Mouse (Mus musculus): ENCODE measurements at regions not wholly inside any gene's neighbourhood (a gene's known extent, or its start where the extent isn't known, plus 50 kb on each side); places are given as distances from the start of the nearest gene placed in this dataset.
"Not testable (repeated sequence)": the region's sequence is repeated elsewhere in the genome, so short reads cannot be mapped to it uniquely, and the experiment has no call there.

DNA sequence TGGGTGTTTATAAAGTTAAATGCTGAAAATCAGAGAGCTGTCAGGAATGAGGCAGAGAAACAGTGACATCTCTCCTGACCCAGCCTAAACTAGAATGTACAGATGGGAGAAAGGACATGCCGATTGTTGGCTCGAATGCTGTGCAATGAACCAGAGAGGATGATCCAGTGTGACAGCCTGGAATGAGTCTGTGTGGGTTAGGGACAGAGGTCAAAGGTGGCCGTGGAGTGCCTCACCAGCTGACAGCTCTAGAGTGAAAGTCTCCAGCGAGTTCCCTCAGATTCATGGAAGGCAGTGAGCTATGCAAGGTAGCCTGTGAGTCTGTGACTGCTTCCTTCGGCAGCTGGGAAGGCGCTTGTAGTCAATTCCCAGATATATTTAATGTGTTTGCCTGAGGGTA lies 663.9 kb downstream of the Cdh8 start:
- WGBS: 53% methylated on average over 6 of the region's 6 CpGs
- Histone ChIP-seq H3K4me2 (replicated peaks; ENCODE audit: low read depth) (no peak overlapping the region), H3K27ac (ENCODE audit: low read depth, low read length) (no peak overlapping the region), H3K4me1 (replicated peaks; ENCODE audit: control insufficient read depth, insufficient read depth, low read length) (no peaks in the 10 kb centered on the region), H3K4me3 (ENCODE audit: low read depth, low read length) (no peak overlapping the region), H3K36me3 (ENCODE audit: control insufficient read depth, insufficient read depth) (no peaks in the 10 kb centered on the region), H3K27me3 (replicated peaks; ENCODE audit: control insufficient read depth, insufficient read depth, low read length) (no peaks in the 10 kb centered on the region), H3K9ac (ENCODE audit: low read depth, low read length) (no peak overlapping the region), H3K9me3 (ENCODE audit: control insufficient read depth) (no peaks in the 10 kb centered on the region)
- TF ChIP-seq CTCF (IDR thresholded peaks at IDR 0.05; ENCODE audit: low read depth): no peak
- no peak for ATAC-seq

DNA sequence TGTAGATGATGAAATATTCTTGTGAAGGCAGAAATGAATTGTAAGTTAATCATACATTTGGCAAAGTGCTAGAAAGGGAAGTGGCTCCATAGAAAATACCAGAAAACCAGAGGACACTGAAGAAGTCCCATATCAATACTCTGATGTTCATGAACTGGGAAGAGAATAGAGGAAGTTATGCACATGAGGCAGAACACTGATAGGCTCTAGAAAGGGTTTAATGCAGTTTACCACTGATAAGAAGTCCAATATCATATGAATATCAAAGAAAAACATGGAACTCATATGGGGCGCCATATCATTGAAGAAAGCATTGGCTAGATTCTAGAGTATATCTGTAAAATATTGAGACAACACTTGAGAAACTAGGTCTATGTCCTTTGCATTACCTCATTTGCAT lies 708.5 kb downstream of the Cdh8 start:
- no peak for ATAC-seq
- H3K27ac ChIP-seq (ENCODE audit: low read depth, low read length): no peak overlapping the region

DNA sequence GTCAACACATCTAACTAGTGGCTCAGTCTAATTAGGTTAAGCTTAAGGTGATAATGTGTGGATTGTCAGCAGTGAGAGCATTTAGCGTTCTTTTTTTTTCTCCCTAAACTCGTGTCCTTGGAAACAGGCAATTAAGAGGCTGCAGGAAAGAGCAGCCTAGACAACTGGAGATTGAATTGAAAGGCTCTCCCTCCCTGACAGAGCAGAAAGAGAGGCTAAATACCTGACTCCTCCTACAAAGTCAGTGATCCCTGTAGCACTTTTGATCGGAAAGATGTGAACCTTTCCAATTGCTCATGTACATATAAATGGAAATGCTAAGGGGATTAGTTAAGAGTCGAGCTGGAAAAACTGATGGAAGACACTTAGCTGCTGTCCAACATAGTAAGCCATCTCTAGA lies 710.1 kb downstream of the Cdh8 start:
- no peaks in the 10 kb centered on the region for H3K36me3 ChIP-seq (ENCODE audit: control insufficient read depth, insufficient read depth)
- WGBS: 64% methylated on average over 4 of the region's 4 CpGs
- H3K27ac ChIP-seq (ENCODE audit: low read depth, low read length): no peak overlapping the region
- H3K9me3 ChIP-seq (ENCODE audit: control insufficient read depth): no peaks in the 10 kb centered on the region
- no peak for ATAC-seq
- no peaks in the 10 kb centered on the region for H3K27me3 ChIP-seq (replicated peaks; ENCODE audit: control insufficient read depth, insufficient read depth, low read length)
- H3K4me3 ChIP-seq (ENCODE audit: low read depth, low read length): no peak overlapping the region
- no peaks in the 10 kb centered on the region for H3K4me1 ChIP-seq (replicated peaks; ENCODE audit: control insufficient read depth, insufficient read depth, low read length)
- no peak overlapping the region for H3K4me2 ChIP-seq (replicated peaks; ENCODE audit: low read depth)
- TF ChIP-seq CTCF (IDR thresholded peaks at IDR 0.05; ENCODE audit: low read depth): no peak
- H3K9ac ChIP-seq (ENCODE audit: low read depth, low read length): no peak overlapping the region

More for the DNA sequence above, 708.5 kb downstream of the Cdh8 start:
- Histone ChIP-seq H3K36me3 (ENCODE audit: control insufficient read depth, insufficient read depth) (no peaks in the 10 kb centered on the region), H3K4me2 (replicated peaks; ENCODE audit: low read depth) (no peak overlapping the region), H3K9ac (ENCODE audit: low read depth, low read length) (no peak overlapping the region), H3K27me3 (replicated peaks; ENCODE audit: control insufficient read depth, insufficient read depth, low read length) (no peaks in the 10 kb centered on the region), H3K9me3 (ENCODE audit: control insufficient read depth) (no peaks in the 10 kb centered on the region), H3K4me1 (replicated peaks; ENCODE audit: control insufficient read depth, insufficient read depth, low read length) (no peaks in the 10 kb centered on the region), H3K4me3 (ENCODE audit: low read depth, low read length) (no peak overlapping the region)
- no peak for TF ChIP-seq CTCF (IDR thresholded peaks at IDR 0.05; ENCODE audit: low read depth)
- WGBS: 100% methylated on average over 1 of the region's 1 CpGs

DNA sequence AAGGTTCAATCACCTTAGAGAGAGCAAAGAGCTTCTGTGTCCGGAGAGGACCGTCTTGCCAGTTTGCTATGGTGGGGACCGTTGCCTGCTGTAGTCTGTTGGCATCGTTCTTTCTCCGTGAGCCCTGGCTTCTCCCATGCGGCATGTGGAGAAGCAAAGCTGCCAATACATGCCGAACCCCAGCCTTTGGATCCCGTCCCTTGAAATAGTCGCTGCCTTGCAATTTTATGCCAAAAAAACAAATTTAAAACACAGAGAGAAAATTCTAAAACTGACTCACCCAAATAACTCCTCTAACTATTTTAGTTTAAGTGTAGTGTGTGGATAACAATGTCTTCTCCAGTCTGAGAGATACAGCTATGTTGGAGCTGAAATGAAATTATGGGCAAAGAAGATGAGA lies 731.1 kb downstream of the Cdh8 start:
- Histone ChIP-seq H3K4me1 (replicated peaks; ENCODE audit: control insufficient read depth, insufficient read depth, low read length) (no peaks in the 10 kb centered on the region), H3K36me3 (ENCODE audit: control insufficient read depth, insufficient read depth) (no peaks in the 10 kb centered on the region), H3K4me3 (ENCODE audit: low read depth, low read length) (no peak overlapping the region), H3K27me3 (replicated peaks; ENCODE audit: control insufficient read depth, insufficient read depth, low read length) (no peaks in the 10 kb centered on the region), H3K4me2 (replicated peaks; ENCODE audit: low read depth) (no peak overlapping the region), H3K9me3 (ENCODE audit: control insufficient read depth) (no peaks in the 10 kb centered on the region), H3K27ac (ENCODE audit: low read depth, low read length) (no peak overlapping the region), H3K9ac (ENCODE audit: low read depth, low read length) (no peak overlapping the region)
- 95% methylated on average over 9 of the region's 9 CpGs for WGBS
- no peak for TF ChIP-seq CTCF (IDR thresholded peaks at IDR 0.05; ENCODE audit: low read depth)
- ATAC-seq: no peak

DNA sequence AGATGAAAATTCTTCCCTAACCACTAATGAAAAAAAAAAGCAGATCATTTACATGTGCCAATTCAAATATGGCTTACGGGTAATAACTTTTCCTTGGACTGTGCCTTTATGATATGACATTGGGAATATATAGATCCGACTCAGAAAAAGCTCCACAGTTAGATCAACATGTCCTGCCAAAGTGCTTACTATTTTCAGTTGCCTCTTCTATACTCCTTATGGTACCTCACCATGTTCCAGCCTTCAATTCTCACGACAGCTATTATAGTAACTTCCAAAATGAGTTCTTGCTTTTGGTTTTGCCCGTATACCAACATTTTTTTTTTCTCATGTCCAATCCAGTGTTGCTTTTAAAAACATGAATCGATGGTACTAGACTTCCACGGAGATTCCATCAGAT lies 731.7 kb downstream of the Cdh8 start:
- no peak overlapping the region for H3K4me3 ChIP-seq (ENCODE audit: low read depth, low read length)
- 89% methylated on average over 6 of the region's 6 CpGs for WGBS
- H3K27me3 ChIP-seq (replicated peaks; ENCODE audit: control insufficient read depth, insufficient read depth, low read length): no peaks in the 10 kb centered on the region
- H3K36me3 ChIP-seq (ENCODE audit: control insufficient read depth, insufficient read depth): no peaks in the 10 kb centered on the region
- no peaks in the 10 kb centered on the region for H3K4me1 ChIP-seq (replicated peaks; ENCODE audit: control insufficient read depth, insufficient read depth, low read length)
- H3K27ac ChIP-seq (ENCODE audit: low read depth, low read length): no peak overlapping the region
- H3K4me2 ChIP-seq (replicated peaks; ENCODE audit: low read depth): no peak overlapping the region
- H3K9me3 ChIP-seq (ENCODE audit: control insufficient read depth): no peaks in the 10 kb centered on the region
- no peak overlapping the region for H3K9ac ChIP-seq (ENCODE audit: low read depth, low read length)
- TF ChIP-seq CTCF (IDR thresholded peaks at IDR 0.05; ENCODE audit: low read depth): no peak
- no peak for ATAC-seq

DNA sequence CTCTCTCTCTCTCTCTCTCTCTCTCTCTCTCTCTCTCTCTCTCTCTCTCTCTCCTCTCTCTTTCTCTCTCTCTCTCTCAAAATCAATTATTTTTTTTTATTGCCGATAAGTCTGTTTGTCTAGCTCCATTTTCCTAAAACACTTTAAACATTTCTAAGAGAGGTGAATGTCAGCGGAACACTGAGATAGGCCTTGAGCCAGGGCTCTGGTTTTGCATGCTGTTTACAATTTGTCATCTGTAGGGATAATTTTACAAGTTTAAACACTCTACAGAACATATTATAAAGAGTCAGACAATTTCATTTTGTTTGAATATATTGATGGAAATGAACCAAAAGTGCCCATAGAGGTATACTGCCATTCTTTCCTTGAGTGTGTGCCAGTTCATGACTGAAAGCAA lies 736.2 kb downstream of the Cdh8 start:
- H3K4me2 ChIP-seq (replicated peaks; ENCODE audit: low read depth): no peak overlapping the region
- H3K9ac ChIP-seq (ENCODE audit: low read depth, low read length): no peak overlapping the region
- no peak overlapping the region for H3K4me3 ChIP-seq (ENCODE audit: low read depth, low read length)
- WGBS: 54% methylated on average over 2 of the region's 2 CpGs
- ATAC-seq: no peak
- no peak for TF ChIP-seq CTCF (IDR thresholded peaks at IDR 0.05; ENCODE audit: low read depth)
- no peaks in the 10 kb centered on the region for H3K36me3 ChIP-seq (ENCODE audit: control insufficient read depth, insufficient read depth)
- no peak overlapping the region for H3K27ac ChIP-seq (ENCODE audit: low read depth, low read length)
- H3K9me3 ChIP-seq (ENCODE audit: control insufficient read depth): no peaks in the 10 kb centered on the region
- no peaks in the 10 kb centered on the region for H3K4me1 ChIP-seq (replicated peaks; ENCODE audit: control insufficient read depth, insufficient read depth, low read length)
- H3K27me3 ChIP-seq (replicated peaks; ENCODE audit: control insufficient read depth, insufficient read depth, low read length): no peaks in the 10 kb centered on the region

DNA sequence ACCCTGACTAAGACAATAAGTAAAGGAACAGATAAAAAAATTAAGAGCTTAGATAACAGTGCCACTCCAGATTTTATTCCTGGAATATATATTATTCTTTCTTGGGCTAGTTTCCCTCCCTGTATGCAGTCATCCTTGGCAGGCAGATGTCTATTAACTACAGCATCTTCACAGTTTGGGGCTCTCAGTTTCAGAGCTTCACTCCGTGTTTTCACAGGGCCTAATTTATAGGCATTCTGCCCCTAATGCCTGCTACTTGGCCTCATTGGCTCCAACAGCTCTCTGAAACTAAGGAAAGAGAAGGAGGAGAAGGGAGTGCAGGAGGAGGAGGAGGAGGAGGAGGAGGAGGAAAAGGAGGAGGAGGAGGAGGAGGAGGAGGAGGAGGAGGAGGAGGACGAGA lies 757.0 kb downstream of the Cdh8 start:
- Histone ChIP-seq H3K36me3 (ENCODE audit: control insufficient read depth, insufficient read depth) (no peaks in the 10 kb centered on the region), H3K27me3 (replicated peaks; ENCODE audit: control insufficient read depth, insufficient read depth, low read length) (no peaks in the 10 kb centered on the region), H3K9me3 (ENCODE audit: control insufficient read depth) (no peaks in the 10 kb centered on the region), H3K4me1 (replicated peaks; ENCODE audit: control insufficient read depth, insufficient read depth, low read length) (no peaks in the 10 kb centered on the region), H3K4me3 (ENCODE audit: low read depth, low read length) (no peak overlapping the region), H3K27ac (ENCODE audit: low read depth, low read length) (no peak overlapping the region), H3K9ac (ENCODE audit: low read depth, low read length) (no peak overlapping the region), H3K4me2 (replicated peaks; ENCODE audit: low read depth) (no peak overlapping the region)
- TF ChIP-seq CTCF (IDR thresholded peaks at IDR 0.05; ENCODE audit: low read depth): no peak
- no peak for ATAC-seq
- 61% methylated on average over 2 of the region's 2 CpGs for WGBS

DNA sequence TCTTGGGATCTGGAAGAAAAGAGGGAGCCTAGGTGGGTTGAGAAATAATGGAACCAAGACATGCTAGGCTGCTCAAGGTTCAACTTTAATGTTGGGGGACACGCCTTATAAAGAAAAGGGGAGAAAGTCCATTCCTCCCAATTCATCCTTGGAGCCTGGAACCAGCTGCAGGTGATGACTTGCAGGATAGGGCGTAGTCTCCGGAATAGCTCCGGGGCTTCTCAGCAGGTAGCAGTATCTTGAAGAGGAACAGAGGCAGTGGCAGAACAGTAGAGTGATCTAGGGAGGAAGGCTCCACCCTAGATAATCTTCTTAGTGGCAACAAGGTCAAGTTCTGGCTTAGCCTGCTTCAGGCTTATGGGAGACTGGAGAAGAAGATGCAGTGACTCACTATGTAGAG lies 764.0 kb downstream of the Cdh8 start:
- H3K9me3 ChIP-seq (ENCODE audit: control insufficient read depth); H3K27ac ChIP-seq (ENCODE audit: low read depth, low read length); H3K4me1 ChIP-seq (replicated peaks; ENCODE audit: control insufficient read depth, insufficient read depth, low read length); H3K36me3 ChIP-seq (ENCODE audit: control insufficient read depth, insufficient read depth); H3K9ac ChIP-seq (ENCODE audit: low read depth, low read length); H3K27me3 ChIP-seq (replicated peaks; ENCODE audit: control insufficient read depth, insufficient read depth, low read length); ATAC-seq; H3K4me3 ChIP-seq (ENCODE audit: low read depth, low read length); H3K4me2 ChIP-seq (replicated peaks; ENCODE audit: low read depth): not testable (repeated sequence)
- WGBS: 92% methylated on average over 4 of the region's 4 CpGs

All from intestine, postnatal 0 days (tissue).